Mouse (Mus musculus) embryonic facial prominence, embryonic 10.5 days (tissue): Measurements from ENCODE around the gene Padi6. TPM values are rescaled to one million over a fixed set of nuclear protein-coding genes. Genes with fewer than 3 reads are reported as not detected.

Source experiments
- DNase-seq: peaks from one replicate; pipeline ENCODE4 v3.0.0-alpha.2; 2017; ENCODE audit warnings: low spot score
- H3K27ac ChIP-seq: fragments of 300-500 bp; sonication (generic); replicated peaks from 2 replicates; pipeline ENCODE4 v1.5.1; 2016; ENCODE audit warnings: mild to moderate bottlenecking
- H3K27me3 ChIP-seq: fragments of 300-500 bp; sonication (generic); replicated peaks from 2 replicates; pipeline ENCODE4 v1.6.1; 2016; ENCODE audit warnings: low read depth, mild to moderate bottlenecking; ENCODE audit not compliant: poor library complexity, severe bottlenecking
- H3K36me3 ChIP-seq: fragments of 300-500 bp; sonication (generic); replicated peaks from 2 replicates; pipeline ENCODE4 v1.6.1; 2016; ENCODE audit warnings: mild to moderate bottlenecking, moderate library complexity
- H3K4me1 ChIP-seq: fragments of 300-500 bp; sonication (generic); 2 replicates; pipeline ENCODE4 v1.6.1; 2016
- H3K4me3 ChIP-seq: fragments of 300-500 bp; sonication (generic); 2 replicates; pipeline ENCODE4 v1.5.1; 2016; ENCODE audit warnings: mild to moderate bottlenecking, moderate library complexity
- H3K9me3 ChIP-seq: fragments of 300-500 bp; sonication (generic); 2 replicates; pipeline ENCODE4 v1.6.1; 2016; ENCODE audit warnings: mild to moderate bottlenecking
- WGBS: fragments of 180-500 bp; shearing (Covaris S2); methylation state at CpG from one replicate; pipeline ENCODE4 v1.1.7; 2016; 5-methylcytosine and 5-hydroxymethylcytosine counted together
- polyA plus RNA-seq: library from polyadenylated mRNA; unstranded; fragments of >200 nt; fragmentation: Nextera tagmentation; extraction: Ambion mirVana; gene quantifications from 2 replicates; pipeline ENCODE4 v1.2.1, GENCODE M21; 2016

Padi6 gene
- polyA plus RNA-seq, 1 experiment from 2014 or later = not detected

DNA sequence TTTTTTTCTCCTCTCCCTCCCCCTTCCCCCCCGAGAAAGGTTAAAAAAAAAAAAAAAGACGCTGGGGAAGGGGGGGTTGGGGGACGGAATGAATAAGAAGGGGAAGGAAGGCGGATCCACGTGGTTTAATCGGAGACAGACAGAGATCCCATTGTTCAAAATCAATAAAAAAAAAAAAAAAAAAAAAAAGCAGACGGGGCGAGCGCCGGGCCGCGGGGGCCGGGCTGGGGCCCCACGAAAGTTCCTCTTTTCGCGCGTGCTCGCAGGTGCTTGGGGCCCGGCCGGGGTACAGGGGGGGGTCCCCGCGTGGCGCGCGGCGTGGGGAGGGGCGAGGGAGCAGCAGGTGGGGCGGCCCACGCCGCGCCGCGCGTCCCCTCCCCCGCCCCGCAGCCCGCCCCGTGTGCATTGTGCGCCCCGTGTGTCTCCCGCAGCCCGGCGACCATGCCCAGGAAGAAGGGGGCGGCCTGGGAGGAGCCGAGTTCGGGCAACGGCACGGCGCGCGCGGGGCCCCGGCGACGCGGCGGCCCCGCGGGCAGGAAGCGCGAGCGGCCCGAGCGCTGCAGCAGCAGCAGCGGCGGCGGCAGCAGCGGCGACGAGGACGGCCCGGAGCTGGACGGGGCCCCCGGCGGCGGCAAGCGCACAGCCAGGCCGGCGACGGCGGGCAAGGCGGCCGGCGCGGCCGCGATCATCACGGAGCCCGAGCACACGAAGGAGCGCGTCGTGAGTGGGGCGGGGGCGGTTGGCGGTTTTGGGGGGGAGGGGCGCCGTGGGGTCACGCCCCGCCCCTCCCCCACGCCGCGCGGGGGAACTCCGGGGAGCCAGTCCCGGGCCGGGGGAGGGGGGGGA lies 40.5 kb downstream of the Padi6 start:
- peaks cover 34% of the 10 kb centered on the region for H3K36me3 ChIP-seq
- H3K4me3 ChIP-seq = peak overlapping the region; percentile 95
- DNase-seq = peak; percentile 71
- peaks cover 59% of the 10 kb centered on the region for H3K4me1 ChIP-seq
- peaks cover 30% of the 10 kb centered on the region for H3K27me3 ChIP-seq
- WGBS = 4% methylated on average over 96 of the region's 107 CpGs
- no peaks in the 10 kb centered on the region for H3K9me3 ChIP-seq
- H3K27ac ChIP-seq = peak overlapping the region; percentile 100

DNA sequence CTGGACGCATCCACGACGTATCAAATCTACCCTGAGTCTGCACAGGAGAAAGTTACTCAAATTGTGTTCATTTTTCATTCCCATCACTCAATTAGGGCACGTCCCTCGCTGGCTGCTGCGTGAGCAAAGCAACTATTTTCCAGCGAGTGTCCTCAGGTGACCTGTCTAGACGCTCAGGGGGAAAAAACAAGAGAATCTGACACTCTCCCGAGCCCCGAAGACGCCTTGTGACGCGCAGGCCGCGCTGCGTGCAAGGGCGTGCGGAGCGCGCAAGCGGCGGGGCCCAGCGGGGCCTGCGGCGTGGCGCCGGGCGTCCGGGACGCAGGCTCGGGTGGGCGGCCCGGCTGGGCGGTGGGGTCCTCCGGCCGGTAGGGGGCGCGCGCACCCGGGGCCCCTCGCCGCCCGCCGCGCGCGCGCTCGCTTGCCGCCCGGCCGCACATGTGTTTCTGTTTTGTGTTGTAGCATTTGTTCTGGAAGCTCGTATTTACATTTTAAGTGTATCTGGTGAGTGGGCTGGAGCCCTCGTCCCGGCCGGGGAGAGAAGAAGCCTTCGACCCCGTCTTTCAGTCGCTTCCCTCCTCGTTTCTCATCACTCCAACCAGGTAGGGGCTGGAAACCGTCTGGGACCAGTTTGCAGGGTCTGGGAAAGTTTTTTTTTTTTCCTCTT lies 41.3 kb downstream of the Padi6 start:
- Histone ChIP-seq H3K4me1 (peaks cover 54% of the 10 kb centered on the region), H3K27ac (peak overlapping the region; percentile 100), H3K27me3 (peaks cover 30% of the 10 kb centered on the region), H3K4me3 (peak overlapping the region; percentile 95), H3K36me3 (peaks cover 27% of the 10 kb centered on the region), H3K9me3 (no peaks in the 10 kb centered on the region)
- peak; percentile 93 for DNase-seq
- WGBS = under 1% methylated on average over 61 of the region's 61 CpGs

DNA sequence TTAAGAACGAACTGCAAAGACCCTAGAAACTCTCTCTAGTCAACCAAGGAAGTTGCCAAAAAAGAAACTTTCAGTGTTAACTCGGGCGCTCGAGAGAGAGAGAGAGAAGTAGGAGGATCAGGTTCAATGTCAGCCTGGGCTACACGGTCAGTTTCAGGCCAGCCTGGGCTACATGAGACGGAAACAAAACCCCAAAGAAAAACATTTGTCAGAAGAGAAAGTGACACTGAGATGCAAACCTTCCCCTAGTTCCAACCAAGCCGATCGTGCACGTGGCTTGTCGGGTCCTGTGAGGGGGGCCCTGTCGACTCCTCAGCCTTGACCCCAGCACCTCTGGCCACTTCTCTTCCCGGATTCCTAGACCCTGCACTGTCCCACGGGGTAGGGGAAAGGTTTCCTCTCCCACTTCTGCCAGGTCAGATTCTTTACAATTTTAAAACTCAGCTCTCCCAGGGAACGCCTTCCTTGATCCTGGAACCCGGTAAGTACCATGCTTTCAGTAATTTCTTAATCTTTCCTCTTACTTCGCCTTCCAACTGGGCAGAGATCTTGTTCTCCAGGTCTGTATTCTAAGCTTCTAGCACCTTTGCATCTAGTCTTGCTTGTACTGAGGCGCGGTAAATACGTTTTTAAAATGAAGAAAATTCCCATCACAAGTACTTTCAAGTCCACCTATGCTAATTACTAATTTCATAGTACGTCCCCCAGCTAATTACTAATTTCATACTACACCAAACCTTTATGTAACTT lies 42.0 kb downstream of the Padi6 start, which contains the start of gene Rcc2:
Gene Rcc2, plus strand, starts transcription at position 273 of the 750 bp plus-strand sequence.
- peak; percentile 55 for DNase-seq
- H3K36me3 ChIP-seq = peaks cover 19% of the 10 kb centered on the region
- peaks cover 30% of the 10 kb centered on the region for H3K27me3 ChIP-seq
- peak within 1 kb of the TSS; percentile 100 for H3K27ac ChIP-seq
- H3K9me3 ChIP-seq = no peaks in the 10 kb centered on the region
- H3K4me1 ChIP-seq = peaks cover 47% of the 10 kb centered on the region
- peak within 1 kb of the TSS; percentile 95 for H3K4me3 ChIP-seq
- 6% methylated on average over 20 of the region's 20 CpGs for WGBS

DNA sequence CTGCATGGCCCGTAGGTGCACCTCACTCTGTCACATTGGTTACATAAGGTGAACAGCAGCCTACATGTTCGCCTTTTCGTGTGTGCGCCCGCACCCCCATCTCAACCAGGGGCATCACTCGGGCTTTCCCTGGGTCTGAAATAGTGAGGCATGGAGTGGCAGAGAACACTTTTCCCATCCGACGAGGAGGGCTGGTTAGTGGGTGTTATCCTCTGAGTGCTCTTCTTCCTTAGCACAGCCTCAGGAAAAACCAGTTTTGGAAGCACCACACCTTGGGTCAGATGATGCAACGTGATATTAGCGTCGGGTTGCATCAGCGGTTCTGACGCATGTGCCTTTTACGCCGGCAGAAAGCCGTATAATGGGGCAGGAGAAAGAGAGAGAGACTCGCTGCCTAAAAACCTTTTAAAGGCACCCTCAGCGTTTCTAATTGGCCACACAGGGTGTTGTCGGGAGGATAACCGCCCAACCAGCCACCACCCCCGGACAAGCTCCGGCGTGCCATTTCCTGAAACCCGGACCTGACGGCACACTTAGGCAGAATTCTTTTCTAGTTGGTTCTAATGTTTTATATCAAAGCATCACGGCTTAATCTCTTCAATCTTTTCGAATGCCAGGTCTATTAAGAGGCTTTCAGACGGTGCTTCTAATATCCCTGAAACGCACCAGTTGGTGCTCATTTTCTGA lies 42.9 kb downstream of the Padi6 start:
- Histone ChIP-seq H3K4me1 (peaks cover 41% of the 10 kb centered on the region), H3K27me3 (peaks cover 30% of the 10 kb centered on the region), H3K36me3 (peaks cover 11% of the 10 kb centered on the region), H3K27ac (peak overlapping the region; percentile 72), H3K9me3 (no peaks in the 10 kb centered on the region), H3K4me3 (peak overlapping the region; percentile 95)
- DNase-seq = peak; percentile 63
- WGBS = 6% methylated on average over 29 of the region's 29 CpGs

DNA sequence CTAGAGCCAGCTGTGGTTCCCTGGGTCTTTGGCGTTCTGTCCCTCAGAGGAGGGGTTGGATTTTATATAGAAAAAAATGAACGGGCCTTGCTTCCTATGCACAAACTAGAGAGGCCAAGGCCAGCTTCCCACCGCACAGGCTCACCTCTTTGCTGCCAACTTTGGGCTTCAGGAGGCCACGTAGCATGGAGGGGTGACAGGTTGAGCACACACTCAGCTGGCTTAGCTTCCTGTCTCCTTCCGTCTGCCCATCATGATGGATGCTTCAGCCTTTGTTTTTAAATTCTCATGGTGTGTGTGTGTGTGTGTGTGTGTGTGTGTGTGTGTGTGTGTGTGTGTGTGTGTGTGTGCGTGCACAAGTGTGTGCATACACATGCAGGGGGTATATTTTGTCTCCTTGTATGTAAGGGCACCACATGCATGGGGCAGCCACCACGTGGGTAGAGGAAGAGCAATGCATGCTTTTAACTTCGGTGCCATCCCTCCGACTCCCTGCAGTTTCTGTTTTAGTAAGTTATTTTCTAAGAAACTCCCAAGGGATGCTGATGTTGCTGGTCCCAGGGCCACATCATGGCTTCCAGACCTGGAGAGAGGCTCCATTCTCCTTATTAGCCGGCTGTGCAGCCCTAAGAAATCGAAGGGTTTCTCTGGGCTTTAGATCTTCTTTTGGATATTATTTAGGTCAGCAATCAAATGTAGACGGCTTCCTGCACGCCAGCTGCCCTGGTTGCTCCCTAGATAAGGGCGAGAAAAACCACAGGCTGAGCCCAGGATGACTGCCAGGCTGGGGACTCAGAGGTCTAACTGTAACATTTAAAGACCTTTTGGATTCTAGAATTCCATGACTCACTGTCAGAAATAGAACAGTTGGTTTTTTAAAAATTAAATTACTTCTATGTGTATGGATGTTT lies 46.5 kb downstream of the Padi6 start:
- Histone ChIP-seq H3K27ac (no peak overlapping the region), H3K4me1 (peaks cover 31% of the 10 kb centered on the region), H3K27me3 (peaks cover 33% of the 10 kb centered on the region), H3K36me3 (no peaks in the 10 kb centered on the region), H3K9me3 (no peaks in the 10 kb centered on the region), H3K4me3 (no peak overlapping the region)
- 84% methylated on average over 14 of the region's 14 CpGs for WGBS
- DNase-seq = no peak

DNA sequence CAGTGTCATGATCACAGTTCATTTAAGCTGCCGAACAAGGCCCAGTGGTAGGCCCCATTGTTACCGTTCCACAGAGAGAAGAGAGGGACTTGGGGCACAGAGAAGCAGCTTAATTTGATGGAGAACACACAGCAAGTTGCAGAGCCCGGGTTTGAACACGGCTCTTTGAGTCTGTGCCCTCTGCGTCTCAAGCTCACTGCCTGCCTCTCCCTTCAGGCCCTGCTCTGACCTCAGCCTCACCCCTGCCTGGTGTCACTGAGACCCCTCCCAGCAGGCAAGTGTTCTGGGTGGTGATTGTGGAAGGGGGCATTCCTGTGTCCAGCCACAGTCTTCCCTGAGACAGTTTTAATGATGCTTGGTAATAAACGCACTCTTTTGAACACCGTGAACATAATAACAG lies 47.3 kb downstream of the Padi6 start:
- Histone ChIP-seq H3K9me3 (no peaks in the 10 kb centered on the region), H3K27me3 (peaks cover 31% of the 10 kb centered on the region), H3K27ac (no peak overlapping the region), H3K36me3 (no peaks in the 10 kb centered on the region), H3K4me1 (peaks cover 28% of the 10 kb centered on the region), H3K4me3 (no peak overlapping the region)
- DNase-seq = no peak
- WGBS = 78% methylated on average over 7 of the region's 7 CpGs

DNA sequence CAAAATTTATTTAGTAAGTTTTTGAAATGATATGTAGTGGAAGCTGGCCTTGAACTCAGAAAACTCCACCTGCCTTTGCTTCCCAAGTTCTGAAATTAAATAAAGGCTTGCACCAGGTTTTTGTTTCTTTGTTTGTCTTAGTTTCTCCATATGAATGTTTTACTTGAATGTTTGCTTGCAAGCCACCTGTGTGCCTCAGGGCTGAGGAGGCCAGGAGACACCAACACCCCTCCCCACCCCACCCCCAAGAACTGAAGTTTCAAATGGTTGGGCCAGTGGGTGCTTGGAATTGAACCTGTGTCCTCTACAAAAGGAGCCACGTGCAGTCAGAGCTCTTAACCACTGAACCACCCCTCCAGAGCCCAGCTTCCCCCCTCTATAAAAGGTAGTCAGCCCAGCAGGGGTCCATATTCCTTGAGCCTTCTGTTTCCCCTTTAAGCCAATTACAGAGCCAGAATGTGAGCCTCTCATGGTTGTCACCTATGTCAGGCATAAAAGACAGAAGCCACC lies 47.8 kb downstream of the Padi6 start:
- H3K9me3 ChIP-seq = no peaks in the 10 kb centered on the region
- peaks cover 24% of the 10 kb centered on the region for H3K4me1 ChIP-seq
- H3K36me3 ChIP-seq = no peaks in the 10 kb centered on the region
- no peak for DNase-seq
- no peak overlapping the region for H3K27ac ChIP-seq
- WGBS = 54% methylated on average over 1 of the region's 1 CpGs
- H3K27me3 ChIP-seq = peaks cover 27% of the 10 kb centered on the region
- H3K4me3 ChIP-seq = no peak overlapping the region

DNA sequence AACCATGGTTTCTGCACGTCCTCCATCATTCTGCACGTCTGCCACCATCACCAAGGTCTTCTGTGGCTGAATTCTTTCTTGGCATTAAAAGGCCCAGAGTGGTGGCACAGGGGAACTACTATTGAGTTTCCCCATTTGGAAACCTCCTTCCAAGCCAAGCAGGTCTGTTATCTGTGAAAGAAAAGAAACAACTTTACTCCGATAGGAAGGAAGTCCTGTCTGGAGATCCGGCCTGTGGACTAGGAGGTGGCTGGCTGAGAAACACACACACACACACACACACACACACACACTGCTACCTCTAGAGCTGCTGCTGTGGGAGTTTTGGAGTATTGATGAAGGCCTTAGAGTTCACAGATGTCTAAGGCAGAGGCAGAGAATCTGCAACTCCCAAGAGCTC lies 48.9 kb downstream of the Padi6 start:
- H3K4me3 ChIP-seq = no peak overlapping the region
- no peak for DNase-seq
- WGBS = 78% methylated on average over 4 of the region's 4 CpGs
- no peaks in the 10 kb centered on the region for H3K9me3 ChIP-seq
- peaks cover 21% of the 10 kb centered on the region for H3K4me1 ChIP-seq
- no peak overlapping the region for H3K27ac ChIP-seq
- no peaks in the 10 kb centered on the region for H3K36me3 ChIP-seq
- H3K27me3 ChIP-seq = peaks cover 16% of the 10 kb centered on the region

DNA sequence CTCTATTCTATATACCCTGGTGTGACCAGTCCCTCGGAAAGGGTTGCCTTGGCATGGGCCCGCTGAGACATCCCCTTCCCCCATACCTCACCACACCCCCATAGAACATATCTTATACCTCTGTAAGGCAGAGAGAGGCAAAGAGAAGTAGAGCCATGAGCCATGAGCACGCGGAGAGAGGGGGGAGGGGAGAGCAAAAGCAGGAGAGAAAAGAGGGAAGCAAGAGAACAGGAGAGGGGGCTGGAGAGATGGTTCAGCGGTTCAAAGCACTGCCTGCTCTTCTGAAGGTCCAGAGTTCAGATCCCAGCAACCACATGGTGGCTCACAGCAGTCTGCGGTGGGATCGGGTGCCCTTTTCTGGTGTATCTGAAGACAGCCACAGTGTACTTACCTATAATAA lies 51.0 kb downstream of the Padi6 start:
- WGBS = 73% methylated on average over 7 of the region's 7 CpGs
- Histone ChIP-seq H3K4me1 (peaks cover 26% of the 10 kb centered on the region), H3K27ac (no peak overlapping the region), H3K27me3 (0 out of 2 replicates have a peak, but pooled peaks cover 9% of the 10 kb centered on the region), H3K36me3 (no peaks in the 10 kb centered on the region), H3K4me3 (no peak overlapping the region), H3K9me3 (no peaks in the 10 kb centered on the region)
- no peak for DNase-seq

DNA sequence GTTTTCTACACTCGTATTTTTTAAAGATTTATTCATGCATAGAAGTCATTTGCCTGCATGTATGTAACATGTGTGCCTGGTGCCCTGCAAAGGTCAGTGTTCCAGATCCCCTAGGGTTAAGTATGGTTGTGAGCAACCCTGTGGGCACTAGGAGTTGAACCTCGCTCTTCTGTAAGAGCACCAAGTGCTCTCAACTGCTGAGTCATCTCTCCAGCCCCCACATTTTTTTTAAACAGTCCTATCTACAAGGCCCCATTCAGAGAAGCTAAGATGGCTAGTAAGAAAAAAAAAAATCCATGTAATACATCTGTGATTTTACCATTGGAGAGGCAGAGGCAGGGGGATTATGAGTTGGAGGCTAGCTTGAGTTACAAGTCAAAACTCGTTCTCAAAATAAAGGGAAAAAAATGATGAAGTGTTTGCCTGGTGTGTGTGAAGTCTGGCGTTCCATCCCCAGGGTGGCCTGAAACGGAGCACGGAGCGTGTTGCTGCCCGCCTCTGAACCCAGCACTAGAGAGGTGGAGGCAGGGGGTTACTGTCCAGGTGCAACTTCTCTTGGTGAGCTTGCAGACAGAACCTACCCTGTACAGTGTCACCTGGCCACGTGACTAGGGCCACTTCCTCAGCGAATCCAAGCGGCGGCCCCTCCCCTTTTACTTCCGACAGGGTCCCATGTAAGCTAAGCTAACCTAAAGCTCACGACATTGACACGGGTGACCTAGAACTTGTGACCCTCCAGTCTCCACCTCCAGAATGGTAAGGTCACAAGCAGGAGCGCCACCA lies 52.4 kb downstream of the Padi6 start:
- Histone ChIP-seq H3K27me3 (0 out of 2 replicates have a peak, but pooled peaks cover 12% of the 10 kb centered on the region), H3K36me3 (no peaks in the 10 kb centered on the region), H3K9me3 (no peaks in the 10 kb centered on the region), H3K4me3 (no peak overlapping the region), H3K4me1 (peaks cover 29% of the 10 kb centered on the region), H3K27ac (no peak overlapping the region)
- 74% methylated on average over 16 of the region's 16 CpGs for WGBS
- no peak for DNase-seq
